Mouse (Mus musculus) lung, postnatal 0 days (tissue): Measurements from ENCODE around the gene Tmem269.

Experiments
- CTCF ChIP-seq: IDR thresholded peaks from 2 replicates; pipeline ENCODE4 v1.5.1; 2016; ENCODE audit warnings: antibody characterized with exemption, mild to moderate bottlenecking
- EP300 ChIP-seq: IDR thresholded peaks from 2 replicates; pipeline ENCODE4 v1.6.1; 2016; ENCODE audit warnings: antibody characterized with exemption, mild to moderate bottlenecking, control low read depth

- no peak for TF ChIP-seq CTCF
- TF ChIP-seq EP300 = peak; percentile 98
Measured at GRCm38 (mm10) chr4:119157891-119158290, 60.1 kb downstream of the Tmem269 start.
